Mouse (Mus musculus) leukemia stem cell, adult 10-12 weeks (primary cell): ENCODE results near the gene 5031410I06Rik. TPM values are rescaled to one million over a fixed set of nuclear protein-coding genes. Genes with fewer than 3 reads are reported as not detected.

Experiments used
- polyA plus RNA-seq: library from polyadenylated mRNA; stranded (reverse); fragments of >175 nt; gene quantifications from 2 replicates; pipeline ENCODE4 v1.2.3, GENCODE M21; 2012; ENCODE audit warnings: low replicate concordance

Gene 5031410I06Rik
- polyA plus RNA-seq = not detected in 2 replicates

DNA sequence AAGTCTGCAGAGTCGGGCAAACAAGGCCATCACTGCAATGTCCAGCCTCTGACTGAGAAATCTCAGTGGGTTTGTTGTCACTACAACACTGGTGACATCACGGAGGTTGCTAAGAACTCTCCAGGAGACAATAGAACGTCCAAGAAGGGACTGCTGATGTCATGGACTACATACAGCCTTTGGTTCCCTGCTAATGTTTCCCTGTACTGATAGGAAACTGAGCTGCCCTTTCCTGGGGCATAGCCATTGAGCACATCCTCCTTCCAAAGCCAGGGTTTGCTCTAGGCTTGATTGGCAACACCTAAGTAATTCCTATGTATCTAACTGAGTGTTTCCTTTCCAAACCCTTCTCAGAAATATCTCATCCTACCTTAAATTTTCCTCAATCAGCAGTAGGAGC is at the start of gene 5031410I06Rik:
Gene 5031410I06Rik, minus strand, starts transcription at position 101 of the 400 bp plus-strand sequence.

DNA sequence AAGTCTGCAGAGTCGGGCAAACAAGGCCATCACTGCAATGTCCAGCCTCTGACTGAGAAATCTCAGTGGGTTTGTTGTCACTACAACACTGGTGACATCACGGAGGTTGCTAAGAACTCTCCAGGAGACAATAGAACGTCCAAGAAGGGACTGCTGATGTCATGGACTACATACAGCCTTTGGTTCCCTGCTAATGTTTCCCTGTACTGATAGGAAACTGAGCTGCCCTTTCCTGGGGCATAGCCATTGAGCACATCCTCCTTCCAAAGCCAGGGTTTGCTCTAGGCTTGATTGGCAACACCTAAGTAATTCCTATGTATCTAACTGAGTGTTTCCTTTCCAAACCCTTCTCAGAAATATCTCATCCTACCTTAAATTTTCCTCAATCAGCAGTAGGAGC is 16.2 kb upstream of the 5031410I06Rik start, which contains the start of gene Gm10220:
Gene Gm10220, minus strand, starts transcription at position 101 of the 400 bp plus-strand sequence.

GRCm38 (mm10) chr5:26089191-26089590 is 16.0 kb downstream of the 5031410I06Rik start, which contains the start of gene Gm10471:
TSS of gene Gm10471 (minus strand) at chr5:26089291.

GRCm38 (mm10) chr5:26058481-26058880 is 46.7 kb downstream of the 5031410I06Rik start, which contains the start of gene Gm7347:
TSS of gene Gm7347 (minus strand) at chr5:26058581.

Other genes with a start within 250 kb of the 5031410I06Rik start
- not detected in 2 replicates for gene Gm21663, start 163.0 kb downstream of the 5031410I06Rik start, polyA plus RNA-seq
- not detected in 2 replicates for gene Gm21671, start 150.9 kb downstream of the 5031410I06Rik start, polyA plus RNA-seq
- gene Gm21680, start 132.7 kb downstream of the 5031410I06Rik start, polyA plus RNA-seq = not detected in 2 replicates
- gene Gm21698, start 116.7 kb downstream of the 5031410I06Rik start, polyA plus RNA-seq = 0.07 TPM in 1 of 2 replicates, not detected in the other
- not detected in 2 replicates for gene Gm1979, start 100.6 kb downstream of the 5031410I06Rik start, polyA plus RNA-seq
- gene Gm5862, start 82.4 kb downstream of the 5031410I06Rik start, polyA plus RNA-seq = 0.17 TPM in 1 of 2 replicates, not detected in the other
- gene Speer4a, start 65.8 kb downstream of the 5031410I06Rik start, polyA plus RNA-seq = not detected in 2 replicates
- gene Gm7347, start 46.8 kb downstream of the 5031410I06Rik start, polyA plus RNA-seq = not detected in 2 replicates
- not detected in 2 replicates for gene Gm10471, start 16.1 kb downstream of the 5031410I06Rik start, polyA plus RNA-seq
- not detected in 2 replicates for gene Gm10220, start 16.1 kb upstream of the 5031410I06Rik start, polyA plus RNA-seq
- gene Gm7361, start 152.3 kb upstream of the 5031410I06Rik start, polyA plus RNA-seq = not detected in 2 replicates